11 mouse cellular contexts compared by ENCODE assay signal in genomic region chr1:67265222-67265621, GRCm38 (mm10).
"Had no signal": no experiment of that assay in that cellular context is flagged by ENCODE, and none has a peak within 500 bp of the region (broad histone marks: within the 10 kb centered on the region; RNA-seq: fewer than 3 reads in every experiment).

No protein-coding gene starts in this region.

- H3K4me3 ChIP-seq: kidney, embryonic 15.5 days; liver, embryonic 13.5 days had no signal

- H3K27ac ChIP-seq: kidney, embryonic 15.5 days; liver, embryonic 13.5 days had no signal

- H3K36me3 ChIP-seq: kidney, embryonic 15.5 days; liver, embryonic 13.5 days had no signal

- H3K27me3 ChIP-seq: kidney, embryonic 15.5 days; liver, embryonic 13.5 days had no signal

- H3K9ac ChIP-seq: kidney, embryonic 15.5 days; liver, embryonic 13.5 days had no signal

- H3K4me1 ChIP-seq: kidney, embryonic 15.5 days; liver, embryonic 13.5 days had no signal

- H3K4me2 ChIP-seq: kidney, embryonic 15.5 days; liver, embryonic 13.5 days; midbrain, embryonic 11.5 days had no signal

- H3K9me3 ChIP-seq: kidney, embryonic 15.5 days; liver, embryonic 13.5 days had no signal

- DNase-seq: kidney, postnatal 10 days; kidney, postnatal 36 days; liver, embryonic 13.5 days; lung, adult 2 months; lung, postnatal 14 days; lung, postnatal 4 days; midbrain, embryonic 14.5 days; thymus, adult 18-20 months; thymus, postnatal 36 days had no signal
